ENCODE assay signal across 19 mouse cellular contexts in genomic region chr10:50671517-50671916, GRCm38 (mm10).
A peak's percentile ranks its signal among the peaks of the same experiment; 100 is the strongest.
DNase-seq lines count a peak whose midpoint lies in the region; ATAC-seq and TF ChIP-seq lines count a peak whose summit lies in the region.
"Had no signal": no experiment of that assay in that cellular context is flagged by ENCODE, and none has a peak within 500 bp of the region (broad histone marks: within the 10 kb centered on the region; RNA-seq: fewer than 3 reads in every experiment).

No protein-coding gene starts in this region.

- WGBS in hindbrain, postnatal 0 days = 31% methylated on average over 5 of the region's 5 CpGs
- 61% methylated on average over 5 of the region's 5 CpGs for WGBS in hindbrain, embryonic 11.5 days

- H3K27ac ChIP-seq in hindbrain, postnatal 0 days = no peak overlapping the region
- no peak overlapping the region for H3K27ac ChIP-seq in hindbrain, embryonic 11.5 days (ENCODE audit: low read depth, low read length)
- H3K27ac ChIP-seq: embryonic facial prominence, embryonic 13.5 days; midbrain, embryonic 13.5 days; neural tube, embryonic 13.5 days had no signal

- no peaks in the 10 kb centered on the region for H3K4me1 ChIP-seq in hindbrain, postnatal 0 days (ENCODE audit: insufficient read depth, low read length)
- no peaks in the 10 kb centered on the region for H3K4me1 ChIP-seq in hindbrain, embryonic 11.5 days (replicated peaks; ENCODE audit: control insufficient read depth, insufficient read depth, low read length)
- H3K4me1 ChIP-seq: embryonic facial prominence, embryonic 13.5 days; midbrain, embryonic 13.5 days; neural tube, embryonic 13.5 days had no signal

- peak; percentile 63 for DNase-seq in hindbrain, postnatal 0 days (ENCODE audit: low spot score)
- no peak for DNase-seq in hindbrain, embryonic 11.5 days (ENCODE audit: low spot score)
- DNase-seq in brain, embryonic 18.5 days (ENCODE audit: low read depth, low spot score) = peak; percentile 12
- peak; percentile 75 to 76 for DNase-seq in cerebellum, postnatal 10 days
- DNase-seq in layer of hippocampus, adult 18-20 months (ENCODE audit: low spot score in 2 of 2) = peak; percentile 14 to 49
- DNase-seq in T-cell, adult 2 months (ENCODE audit: low spot score) = no peak
- DNase-seq in right cerebral cortex, postnatal 14 days = no peak
- no peak for DNase-seq in heart, postnatal 14 days
- DNase-seq: adrenal gland, postnatal 14 days; gastrocnemius, postnatal 14 days; heart, postnatal 4 days; kidney, adult 8-10 months; right cerebral cortex, adult 18-20 months had no signal

- H3K9ac ChIP-seq in hindbrain, postnatal 0 days (replicated peaks; ENCODE audit: low read length) = no peak overlapping the region
- H3K9ac ChIP-seq in hindbrain, embryonic 11.5 days (ENCODE audit: low read depth, low read length) = no peak overlapping the region
- H3K9ac ChIP-seq: embryonic facial prominence, embryonic 13.5 days; midbrain, embryonic 13.5 days; neural tube, embryonic 13.5 days had no signal

- H3K36me3 ChIP-seq in hindbrain, postnatal 0 days (ENCODE audit: insufficient read depth, low read length) = no peaks in the 10 kb centered on the region
- H3K36me3 ChIP-seq in hindbrain, embryonic 11.5 days (ENCODE audit: control insufficient read depth, insufficient read depth, low read length) = no peaks in the 10 kb centered on the region
- H3K36me3 ChIP-seq: embryonic facial prominence, embryonic 13.5 days; midbrain, embryonic 13.5 days; neural tube, embryonic 13.5 days had no signal

- intact Hi-C loops in heart, postnatal 14 days (cut with DNase I) = no loop called here

- H3K9me3 ChIP-seq in hindbrain, postnatal 0 days (ENCODE audit: low read length) = no peaks in the 10 kb centered on the region
- no peaks in the 10 kb centered on the region for H3K9me3 ChIP-seq in hindbrain, embryonic 11.5 days (ENCODE audit: control insufficient read depth, low read length)
- H3K9me3 ChIP-seq: embryonic facial prominence, embryonic 13.5 days; midbrain, embryonic 13.5 days; neural tube, embryonic 13.5 days had no signal

- H3K27me3 ChIP-seq in hindbrain, postnatal 0 days (ENCODE audit: insufficient read depth, low read length) = no peaks in the 10 kb centered on the region
- no peaks in the 10 kb centered on the region for H3K27me3 ChIP-seq in hindbrain, embryonic 11.5 days (ENCODE audit: control insufficient read depth, insufficient read depth, low read length)
- H3K27me3 ChIP-seq: embryonic facial prominence, embryonic 13.5 days; midbrain, embryonic 13.5 days; neural tube, embryonic 13.5 days had no signal

- peak; percentile 79 for ATAC-seq in hindbrain, postnatal 0 days
- no peak for ATAC-seq in hindbrain, embryonic 11.5 days (ENCODE audit: low FRiP score)
- ATAC-seq: lung, postnatal 0 days; midbrain, embryonic 13.5 days had no signal

- TF ChIP-seq CTCF in hindbrain, postnatal 0 days (IDR thresholded peaks at IDR 0.05; ENCODE audit: low read depth) = peak; percentile 44; the same call in 1 of the 2 replicates

- H3K4me2 ChIP-seq in hindbrain, postnatal 0 days (ENCODE audit: low read depth, low read length) = no peak overlapping the region
- H3K4me2 ChIP-seq in hindbrain, embryonic 11.5 days (replicated peaks; ENCODE audit: low read depth, low read length) = no peak overlapping the region
- H3K4me2 ChIP-seq: embryonic facial prominence, embryonic 13.5 days; heart, embryonic 11.5 days; liver, embryonic 11.5 days; midbrain, embryonic 13.5 days; neural tube, embryonic 13.5 days had no signal

- no peak overlapping the region for H3K4me3 ChIP-seq in hindbrain, postnatal 0 days (ENCODE audit: low read length)
- H3K4me3 ChIP-seq in hindbrain, embryonic 11.5 days (ENCODE audit: low read depth, low read length) = no peak overlapping the region
- H3K4me3 ChIP-seq: embryonic facial prominence, embryonic 13.5 days; midbrain, embryonic 13.5 days; neural tube, embryonic 13.5 days had no signal

Comparison
In these comparisons a context has a peak if more than half of its experiments do, and no peak if none do; other contexts are left out.
1. DNase-seq: peak in hindbrain, postnatal 0 days (single experiment), brain, embryonic 18.5 days (single experiment), cerebellum, postnatal 10 days (2 of 2) and layer of hippocampus, adult 18-20 months (2 of 2); none in hindbrain, embryonic 11.5 days (single experiment), T-cell, adult 2 months (single experiment), right cerebral cortex, postnatal 14 days (single experiment) and heart, postnatal 14 days (0 of 2).